Mouse (Mus musculus) kidney, postnatal 10 days (tissue): Measurements from ENCODE around the gene Mfsd2a.

Source experiments
- DNase-seq: peaks from one replicate; pipeline ENCODE4 v3.0.0; 2021; ENCODE audit warnings: mixed read lengths

Gene Mfsd2a

DNA sequence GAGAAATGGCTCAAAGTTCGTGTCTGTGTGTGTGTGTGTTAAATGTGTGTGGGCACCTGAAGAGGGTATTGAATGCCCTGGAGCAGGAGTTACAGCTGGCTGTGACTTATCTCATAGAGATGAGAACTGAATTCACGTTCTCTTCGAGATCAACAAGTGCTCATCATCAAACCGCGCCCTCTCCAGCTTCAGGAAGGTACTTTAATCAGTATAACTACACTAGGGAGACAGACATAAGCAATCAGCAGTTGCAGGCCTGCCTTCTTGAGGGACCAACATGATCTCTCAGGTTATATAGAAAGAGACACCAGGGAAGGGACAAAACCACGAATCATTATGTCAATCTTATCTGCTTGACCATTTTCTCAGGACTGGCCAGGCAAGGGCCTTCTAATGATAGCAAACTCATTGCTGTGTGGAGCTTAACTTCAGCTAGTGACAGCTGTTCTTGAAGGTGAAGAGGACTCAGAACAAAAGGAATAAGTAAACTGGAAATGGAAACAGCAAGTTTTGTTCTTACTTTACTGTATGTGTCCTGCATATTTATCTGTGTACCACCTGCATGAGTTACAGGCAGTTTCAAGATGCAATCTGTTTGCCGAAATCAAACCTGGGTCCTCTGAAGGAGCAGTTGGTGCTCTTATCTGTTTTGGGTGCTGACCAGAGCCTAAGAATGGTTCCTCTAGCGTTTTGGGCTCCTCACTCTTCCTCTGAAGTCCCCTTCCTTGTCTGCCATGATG, 28.6 kb downstream of the Mfsd2a start:
- no peak for DNase-seq

DNA sequence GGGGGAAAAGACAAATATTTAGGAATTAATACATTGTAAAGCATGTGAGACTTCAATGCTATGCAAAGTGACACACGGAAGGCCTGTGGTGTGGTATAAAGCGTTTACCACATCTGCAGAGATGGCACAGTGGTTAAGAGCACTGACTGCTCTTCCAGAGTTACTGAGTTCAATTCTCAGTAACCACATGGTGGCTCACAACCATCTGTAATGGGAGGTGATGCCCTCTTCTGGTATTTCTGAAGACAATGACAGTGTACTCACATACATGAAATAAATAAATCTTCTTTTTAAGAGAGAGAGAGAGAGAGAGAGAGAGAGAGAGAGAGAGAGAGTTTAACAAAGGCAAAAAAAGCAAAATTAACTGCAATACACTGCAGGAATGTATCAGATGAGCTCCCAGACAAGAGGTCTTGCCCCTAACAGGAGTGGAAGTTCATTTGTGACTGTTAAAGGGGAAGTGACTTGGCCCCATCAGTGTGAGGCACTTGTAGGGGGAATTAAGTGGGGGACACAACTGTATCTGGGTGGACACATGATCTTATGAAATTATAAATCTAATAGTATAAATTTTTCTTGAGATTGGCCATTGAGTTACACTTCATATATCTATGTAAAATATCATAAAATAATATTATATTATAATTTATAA, 29.9 kb downstream of the Mfsd2a start:
- DNase-seq, result no peak

DNA sequence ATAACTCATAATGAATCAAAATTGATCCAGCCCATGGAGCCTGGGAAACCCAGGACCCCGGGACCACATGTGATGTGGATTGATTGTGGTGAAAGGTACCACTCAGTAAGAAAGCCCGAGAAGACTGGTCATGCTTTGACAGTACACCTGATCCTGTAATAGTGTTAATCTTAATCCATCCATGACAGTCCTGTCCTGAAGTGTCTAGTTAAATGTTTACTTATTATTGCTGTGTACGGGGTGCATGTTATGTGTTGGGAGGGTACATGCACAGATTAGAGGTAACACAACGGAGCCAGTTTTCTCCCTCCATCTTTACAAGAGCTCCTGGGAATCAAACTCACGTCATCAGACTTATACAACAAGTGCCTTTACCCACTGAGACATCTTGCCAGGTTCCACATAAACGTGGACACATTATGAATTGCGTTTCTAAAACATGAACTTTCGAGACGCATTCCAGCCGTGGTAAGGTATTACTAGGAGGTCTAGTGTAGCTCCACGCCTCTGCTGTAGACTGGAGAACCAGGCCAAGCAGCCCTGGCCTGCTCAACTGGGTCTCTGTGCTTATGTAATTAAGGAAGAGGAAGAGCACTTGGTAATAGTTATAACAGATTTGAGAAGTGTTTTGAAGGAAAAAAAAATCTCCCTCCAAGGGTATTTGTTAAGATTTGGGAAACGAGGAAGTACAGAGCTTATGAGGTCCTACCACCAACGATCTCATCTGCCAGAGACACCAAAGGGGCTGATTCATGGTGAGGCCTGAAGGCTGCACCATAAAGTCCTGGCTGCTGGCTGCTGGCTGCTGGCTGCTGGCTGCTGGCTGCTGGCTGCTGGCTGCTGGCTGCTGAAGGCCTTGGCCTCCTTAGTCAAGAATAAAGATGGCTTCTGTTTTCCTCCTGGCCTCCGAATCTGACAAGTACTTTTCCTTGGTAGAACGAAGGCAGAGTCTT, 37.3 kb downstream of the Mfsd2a start:
- DNase-seq, result no peak

DNA sequence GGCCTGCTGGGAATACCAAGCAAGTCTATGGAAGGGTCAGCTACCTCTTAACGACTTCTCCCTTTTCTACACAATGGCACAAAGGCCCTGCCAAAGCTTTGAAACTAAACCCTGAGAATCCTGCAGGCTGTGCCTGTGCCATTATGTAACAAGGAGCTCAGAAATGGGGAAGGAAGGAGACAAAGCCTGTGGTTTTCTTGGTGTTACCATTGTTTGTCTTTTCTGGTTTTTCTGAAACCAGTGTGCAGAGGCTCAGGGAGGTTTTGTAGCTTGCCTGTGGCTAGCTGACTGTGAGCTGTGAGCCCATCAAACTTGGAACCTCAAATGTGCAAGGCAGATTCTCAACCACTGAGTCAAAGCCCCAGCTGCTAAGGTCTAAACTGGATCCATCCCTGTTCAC, 38.1 kb downstream of the Mfsd2a start:
- no peak for DNase-seq

DNA sequence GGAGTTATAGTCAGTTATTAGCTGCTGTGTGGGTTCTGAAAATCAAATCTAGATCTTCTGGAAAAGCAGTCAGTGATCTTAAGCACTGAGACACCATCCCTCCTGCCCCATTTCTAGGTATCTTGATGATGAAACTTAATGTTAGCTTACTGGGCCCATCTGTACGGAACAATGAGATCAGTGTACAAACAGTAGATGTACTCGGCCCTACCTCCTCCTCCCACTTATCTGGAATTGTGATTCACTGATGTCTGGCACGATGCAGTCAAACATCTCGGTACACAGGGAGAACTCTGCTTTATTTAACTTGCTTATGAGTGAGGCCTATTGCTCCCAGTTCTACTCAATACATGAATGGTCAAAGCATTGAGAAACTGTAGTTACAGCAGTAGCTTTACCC, 45.0 kb downstream of the Mfsd2a start:
- no peak for DNase-seq

DNA sequence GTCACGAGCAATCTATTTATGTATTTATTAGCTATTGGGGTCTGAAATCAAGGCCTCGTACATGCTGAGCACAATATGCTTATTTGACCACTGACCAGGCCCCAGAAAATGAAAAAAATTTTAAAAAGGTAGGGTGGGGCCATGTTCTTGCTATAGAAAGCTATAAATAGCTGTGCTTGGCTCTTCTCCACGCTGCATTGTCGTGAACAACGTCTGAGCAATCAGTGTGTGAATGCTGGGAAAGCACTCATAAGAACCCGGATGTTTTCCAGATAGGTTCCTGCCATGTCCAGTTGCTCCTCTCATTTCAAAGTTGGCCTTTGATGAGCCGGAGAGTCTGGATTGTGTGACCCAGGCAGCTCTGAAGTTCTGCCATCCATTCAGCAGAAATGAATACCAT, 46.8 kb downstream of the Mfsd2a start:
- no peak for DNase-seq

DNA sequence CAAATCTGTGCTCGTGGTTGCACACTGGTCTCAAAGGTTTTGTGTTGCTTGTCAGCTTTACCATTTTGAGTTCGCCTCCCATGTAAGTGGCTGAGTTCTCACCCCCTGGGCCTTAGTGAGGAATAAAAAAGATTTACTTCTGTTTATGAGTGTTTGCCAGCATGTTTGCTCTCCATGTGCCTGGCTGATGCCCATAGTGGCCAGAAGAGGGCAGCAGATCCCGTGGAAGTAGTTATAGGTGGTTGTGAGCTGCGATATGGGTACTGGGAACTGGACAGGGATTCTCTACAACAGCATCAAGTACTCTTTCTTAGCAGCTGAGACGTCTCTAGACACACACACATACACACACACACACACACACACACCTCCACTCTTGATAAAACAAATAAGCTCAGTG, 48.4 kb downstream of the Mfsd2a start:
- no peak for DNase-seq

DNA sequence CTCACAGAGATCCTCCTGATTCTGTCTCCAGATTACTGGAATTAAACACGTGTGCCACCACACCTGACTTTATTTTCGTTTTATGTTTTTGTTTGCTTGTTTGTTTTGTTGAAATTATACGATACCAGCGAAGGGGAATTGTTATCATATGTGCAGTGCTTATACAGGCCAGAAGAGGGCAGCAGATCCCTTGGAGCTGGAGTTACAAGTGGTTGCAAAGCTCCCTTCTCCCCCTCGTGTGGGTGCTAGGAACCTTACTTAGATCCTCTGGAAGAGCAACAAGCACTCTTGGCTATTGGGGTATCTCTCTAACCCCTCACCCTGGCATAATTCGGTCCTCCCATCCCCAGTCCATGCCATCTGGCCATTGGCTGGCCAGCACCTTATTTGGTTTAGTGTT, 50.4 kb downstream of the Mfsd2a start:
- DNase-seq, result peak; percentile 40

DNA sequence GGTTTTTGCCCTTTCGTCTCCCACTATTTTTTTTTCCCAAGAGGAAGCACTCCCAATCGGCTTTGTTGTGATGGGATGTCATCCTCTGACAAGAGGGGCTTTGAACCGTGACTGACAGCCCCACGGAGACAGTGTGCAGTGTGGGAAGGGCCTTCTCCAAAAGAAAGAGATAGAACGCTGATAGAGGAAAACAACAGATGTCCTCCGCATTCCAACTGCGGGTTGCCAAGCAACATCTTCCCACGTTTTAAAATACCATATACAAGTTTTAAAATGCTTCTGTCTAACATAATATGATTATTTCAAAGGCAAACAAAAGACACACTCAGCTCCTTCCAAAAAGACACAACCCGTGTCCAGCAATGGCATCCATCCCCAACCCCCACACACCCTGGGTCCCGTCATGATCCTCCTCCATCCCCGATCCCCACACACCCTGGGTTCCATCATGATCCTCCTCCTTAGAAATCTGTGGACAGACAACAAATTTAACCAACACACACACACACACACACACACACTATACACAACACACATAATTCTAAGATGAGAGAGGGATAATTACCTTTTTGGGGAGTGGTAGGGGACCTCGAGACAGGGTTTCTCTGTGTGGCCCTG, 51.3 kb downstream of the Mfsd2a start:
- DNase-seq, result no peak

DNA sequence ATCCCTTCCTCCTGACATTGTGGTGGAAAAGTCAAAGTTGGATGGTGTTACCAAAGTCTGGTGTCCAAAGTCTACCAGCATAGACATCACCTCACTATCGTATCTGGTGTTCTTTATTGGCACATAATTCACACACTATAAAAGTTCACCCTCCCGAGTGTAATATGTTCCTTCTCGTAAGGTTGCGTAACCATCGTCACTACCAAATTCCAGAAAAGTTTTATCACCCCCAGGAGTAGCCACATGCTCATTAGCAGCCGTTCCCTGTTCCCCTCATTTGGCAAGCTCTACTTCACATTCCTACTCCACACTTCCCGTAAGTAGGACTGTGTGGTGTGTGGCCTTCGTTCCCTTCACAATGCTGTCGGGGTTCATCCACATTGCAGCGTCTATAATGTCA, 55.6 kb downstream of the Mfsd2a start:
- DNase-seq, result no peak

DNA sequence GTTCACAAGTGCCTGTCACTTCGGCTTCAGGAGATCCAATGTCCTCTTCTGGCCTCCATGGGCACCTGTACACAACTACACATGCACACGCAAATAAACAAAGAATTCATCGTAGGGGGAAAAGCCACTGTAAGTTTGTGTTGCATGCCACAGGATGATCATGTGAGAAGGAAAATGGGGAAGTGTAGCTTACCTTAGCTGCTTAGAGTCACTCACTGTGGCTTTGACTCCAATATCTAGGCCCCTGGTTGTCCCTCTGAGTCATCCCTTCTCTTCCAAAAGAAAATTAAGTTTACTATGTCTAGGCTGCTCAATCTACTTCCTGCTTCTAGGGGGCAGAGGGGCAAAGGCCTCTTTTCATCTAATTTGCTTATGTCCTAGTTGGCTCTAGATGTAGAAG, 57.3 kb downstream of the Mfsd2a start:
- DNase-seq, result no peak

DNA sequence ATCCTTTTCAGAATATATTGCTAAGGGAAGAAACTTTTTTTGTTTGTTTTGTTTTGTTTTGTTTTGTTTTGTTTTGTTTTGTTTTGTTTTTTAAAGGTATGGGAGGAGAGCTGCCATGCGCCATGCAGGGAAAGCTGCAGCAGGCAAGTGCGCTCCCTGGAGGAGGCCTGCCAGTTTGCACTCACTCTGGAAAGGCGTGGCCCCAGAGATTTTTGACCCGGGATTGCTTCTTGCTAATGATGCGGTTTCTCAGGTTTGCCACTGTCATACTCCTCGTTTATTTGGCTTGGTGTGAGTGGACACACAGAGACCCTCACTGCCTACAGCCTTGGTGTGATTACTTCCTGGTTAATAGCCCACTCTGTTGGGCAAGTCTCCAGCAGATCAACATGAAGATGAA, 58.8 kb downstream of the Mfsd2a start:
- DNase-seq, result peak; percentile 58

DNA sequence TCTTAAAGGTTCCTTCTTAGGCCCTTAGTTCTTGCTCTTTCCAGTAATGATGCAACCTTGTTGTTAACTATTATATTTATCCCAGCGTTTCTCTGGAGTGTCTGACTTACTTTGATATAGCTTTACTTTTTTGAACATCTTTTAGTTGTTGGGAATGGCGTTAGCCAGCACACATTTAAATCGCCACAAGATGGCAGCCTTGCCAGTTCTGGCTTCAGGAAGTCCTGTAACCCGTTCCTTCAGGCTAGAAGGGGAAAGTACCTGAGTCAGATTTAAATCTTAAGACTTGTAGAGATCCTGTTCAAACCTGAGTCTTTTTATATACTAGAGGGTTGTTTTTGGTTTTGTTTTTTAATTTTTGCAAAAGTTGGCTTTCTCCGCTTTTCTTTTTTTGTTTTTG, 62.7 kb downstream of the Mfsd2a start:
- peak; percentile 84 for DNase-seq

DNA sequence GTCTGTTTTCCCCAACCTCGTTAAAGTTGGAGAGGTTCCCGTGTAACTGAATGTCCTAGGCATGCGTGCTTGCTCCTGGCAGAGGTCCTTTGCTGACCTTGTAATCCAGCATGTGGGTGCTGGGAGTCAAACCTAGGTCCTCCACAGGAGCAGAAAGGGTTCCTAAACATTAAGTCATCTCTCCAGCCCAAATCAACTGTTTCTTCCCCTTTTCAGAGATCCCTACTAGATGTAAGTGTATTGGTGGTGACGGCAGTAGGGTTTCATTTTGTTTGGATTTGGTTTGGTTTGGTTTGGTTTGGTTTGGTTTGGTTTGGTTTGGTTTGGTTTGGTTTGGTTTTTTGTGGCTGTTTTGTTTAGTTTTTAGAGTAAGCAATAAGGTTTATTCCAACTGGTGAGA, 63.2 kb downstream of the Mfsd2a start:
- no peak for DNase-seq
